Mouse (Mus musculus) gastrocnemius, postnatal 14 days (tissue): ENCODE data around the gene Ext2. TPM values are rescaled to one million over a fixed set of nuclear protein-coding genes. Genes with fewer than 3 reads are reported as not detected.

Experiments
- DNase-seq: peaks from one replicate; pipeline ENCODE4 v3.0.0; 2021; ENCODE audit warnings: mixed read lengths
- intact Hi-C: fragments of 180-260 bp; cut with DNase I; formaldehyde crosslinking; loops from one replicate; pipeline ENCODE4 v1.15.1; 2025; ENCODE audit warnings: low total_unique reads
- total RNA-seq, 2 experiments: library from RNA; stranded (reverse); gene quantifications; 2 replicates each; pipeline ENCODE4 v1.2.3; 2021

The Ext2 gene
- total RNA-seq, 2 experiments from 2014 or later, result 33.5 to 37.8 TPM

- intact Hi-C loops, result no loop called here
- DNase-seq, result no peak
Observed at GRCm38 (mm10) chr2:93747538-93748126, 74.7 kb downstream of the Ext2 start.

GRCm38 (mm10) chr2:93746620-93747019 lies 75.7 kb downstream of the Ext2 start:
- no peak for DNase-seq
- intact Hi-C loops, result no loop called here

DNA sequence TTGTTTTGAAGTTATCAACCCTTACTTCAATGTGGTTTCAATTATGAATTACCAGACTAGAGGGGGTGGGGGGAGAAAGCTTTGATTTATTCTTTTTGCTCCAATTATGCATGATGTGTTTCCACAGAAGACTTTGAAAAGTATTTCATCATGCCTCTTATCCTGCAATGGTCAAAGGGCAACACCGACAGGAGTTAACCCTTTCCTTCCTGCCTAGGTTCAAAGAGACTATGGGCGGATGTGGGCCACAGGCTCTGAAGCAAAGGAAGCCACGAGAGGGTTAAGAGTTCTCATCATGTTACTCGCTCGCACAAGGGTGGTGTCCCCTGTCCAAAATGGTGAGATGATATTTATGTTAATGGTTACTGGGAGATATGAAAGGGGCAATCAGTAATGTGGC lies 76.2 kb downstream of the Ext2 start:
- DNase-seq, result no peak
- intact Hi-C loops, result no loop called here

GRCm38 (mm10) chr2:93745741-93746140 lies 76.6 kb downstream of the Ext2 start:
- DNase-seq, result no peak
- intact Hi-C loops, result no loop called here

DNA sequence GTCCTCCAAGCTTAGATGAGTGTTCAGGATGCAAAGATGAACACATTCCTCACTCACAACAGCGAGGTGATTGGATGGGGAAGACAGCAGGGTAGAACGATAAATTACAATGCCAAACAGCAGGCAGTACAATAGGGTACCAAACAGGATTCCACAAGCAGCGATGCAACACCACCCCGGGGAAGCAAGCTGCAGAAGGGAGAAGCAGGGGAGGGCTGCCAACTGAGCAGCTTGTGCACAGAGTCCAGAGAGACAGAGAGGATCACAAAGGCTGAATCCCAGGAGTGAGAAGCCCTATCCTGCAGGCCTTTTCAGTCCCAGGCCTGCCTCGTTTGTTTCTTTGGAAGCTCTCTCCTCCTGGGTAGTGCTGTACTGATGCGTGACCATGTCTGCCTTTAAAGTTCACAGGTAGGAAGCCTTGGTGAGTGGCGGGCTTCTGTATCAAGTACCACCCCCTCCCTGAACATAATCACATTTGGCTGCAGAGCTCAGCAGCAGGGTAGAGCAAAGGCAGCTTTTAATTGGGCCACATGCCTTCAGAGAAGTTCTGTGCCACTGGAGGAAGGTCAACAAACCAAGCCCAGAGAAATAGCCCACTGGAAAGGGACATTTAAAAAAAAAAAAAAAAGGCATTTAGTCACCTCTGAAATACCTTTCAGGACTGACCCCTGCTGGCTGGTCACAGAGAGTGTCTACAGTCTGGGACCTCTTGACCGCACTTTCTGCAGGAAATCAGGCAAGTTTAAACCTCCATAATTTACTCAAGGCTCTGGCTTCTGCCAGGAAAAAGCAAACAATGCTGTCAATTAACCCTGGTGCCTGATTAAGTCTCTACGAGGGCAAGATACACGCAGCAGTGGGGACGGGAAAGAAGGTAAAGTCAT lies 77.8 kb downstream of the Ext2 start:
- DNase-seq, result no peak
- intact Hi-C loops, result no loop called here

GRCm38 (mm10) chr2:93741700-93742099 lies 80.7 kb downstream of the Ext2 start:
- intact Hi-C loops, result no loop called here
- no peak for DNase-seq

DNA sequence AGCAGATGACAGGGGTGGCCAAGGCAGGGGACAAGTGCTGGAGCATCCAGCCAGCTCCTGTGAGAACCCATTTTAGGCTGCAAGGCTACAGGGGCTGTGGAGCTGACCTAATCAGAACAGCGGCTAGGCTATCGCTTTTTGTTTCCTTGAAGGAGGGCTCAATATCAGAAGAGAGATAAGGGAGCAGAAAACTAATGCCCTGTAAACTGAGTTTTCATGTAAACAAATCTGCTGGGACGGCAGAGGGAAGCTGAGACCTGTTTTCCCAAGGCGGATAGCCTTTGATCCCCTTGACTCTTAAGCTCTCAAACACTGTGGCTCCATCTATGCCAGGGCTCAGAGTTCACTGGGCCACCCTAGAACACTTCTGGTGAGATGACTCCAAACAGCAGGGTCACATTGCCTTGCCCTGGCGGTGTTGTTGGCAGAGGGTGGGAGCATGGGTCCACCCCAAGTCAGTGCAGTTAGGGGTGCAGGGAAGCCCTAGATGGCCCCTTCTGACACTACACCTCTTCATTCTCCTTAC lies 83.3 kb downstream of the Ext2 start:
- no peak for DNase-seq
- intact Hi-C loops, result no loop called here

- DNase-seq, result no peak
- intact Hi-C loops, result no loop called here
Observed at GRCm38 (mm10) chr2:93737146-93737545, 85.2 kb downstream of the Ext2 start.

DNA sequence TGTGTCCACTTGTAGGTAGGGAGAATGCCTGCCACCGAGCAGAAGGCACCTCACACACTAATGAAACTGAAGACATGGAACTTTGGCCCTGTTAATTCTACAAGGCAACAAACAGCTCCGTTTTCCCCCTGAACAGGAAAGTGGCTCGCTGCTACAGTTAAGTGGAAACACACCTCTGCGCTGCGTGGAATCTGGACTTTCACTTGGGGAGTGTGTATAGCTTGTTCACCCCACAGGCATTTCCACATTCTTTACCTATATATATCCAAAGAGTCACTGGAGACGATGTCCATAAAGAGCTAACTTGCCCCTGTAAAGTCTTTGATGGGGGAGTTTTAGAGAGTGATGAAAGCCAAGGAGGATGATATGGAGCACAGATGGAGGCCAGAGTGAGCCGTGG lies 89.7 kb downstream of the Ext2 start:
- intact Hi-C loops, result no loop called here

DNA sequence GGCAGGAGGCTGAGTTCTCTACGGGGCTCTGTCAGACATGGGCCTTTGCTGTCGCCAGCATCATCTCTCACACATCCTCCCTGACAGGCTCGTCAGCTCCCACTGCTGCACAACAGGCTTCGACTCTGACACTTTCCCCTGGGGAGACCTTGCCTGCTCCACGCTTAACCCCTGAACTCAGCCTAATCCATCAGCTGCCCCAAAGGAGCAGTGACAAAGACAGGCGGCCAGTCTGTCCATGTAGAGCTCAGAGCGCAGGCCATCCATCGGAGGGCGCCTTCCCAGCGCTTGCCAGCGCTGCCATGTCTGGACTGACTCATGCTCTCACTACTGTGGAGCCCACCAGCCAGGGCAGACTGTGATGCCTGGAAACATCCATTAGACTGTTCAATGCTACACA lies 92.8 kb downstream of the Ext2 start:
- intact Hi-C loops, result no loop called here
- DNase-seq, result no peak

More for the DNA sequence above, 89.7 kb downstream of the Ext2 start:
- no peak for DNase-seq

GRCm38 (mm10) chr2:93723138-93723744 lies 99.1 kb downstream of the Ext2 start:
- DNase-seq, result no peak
- intact Hi-C loops, result no loop called here

DNA sequence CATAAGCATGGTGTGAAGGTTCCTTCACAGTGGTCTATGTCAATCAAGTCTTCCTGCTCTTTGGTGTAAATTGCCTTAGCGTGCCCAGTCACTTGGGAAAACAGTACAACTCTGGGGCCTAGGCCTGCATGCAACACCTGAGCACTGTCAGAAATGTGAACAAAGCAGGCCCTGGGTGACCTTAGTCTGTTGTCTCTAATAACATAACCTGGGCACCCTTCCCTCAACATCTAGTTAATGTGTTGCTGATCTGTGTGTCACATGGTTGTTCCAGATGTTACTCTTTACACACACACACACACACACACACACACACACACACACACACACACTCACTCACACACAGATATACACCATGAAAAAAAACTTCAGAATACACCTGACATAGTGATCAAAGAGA lies 101.4 kb downstream of the Ext2 start:
- DNase-seq, result no peak

GRCm38 (mm10) chr2:93719792-93720675 lies 102.3 kb downstream of the Ext2 start:
- peak; percentile 27 for DNase-seq

More for the DNA sequence above, 101.4 kb downstream of the Ext2 start:
- intact Hi-C loops, result no loop called here

GRCm38 (mm10) chr2:93713267-93713666 lies 109.1 kb downstream of the Ext2 start:
- intact Hi-C loops, result no loop called here
- no peak for DNase-seq

More at GRCm38 (mm10) chr2:93719792-93720675, 102.3 kb downstream of the Ext2 start:
- intact Hi-C loops, result no loop called here

DNA sequence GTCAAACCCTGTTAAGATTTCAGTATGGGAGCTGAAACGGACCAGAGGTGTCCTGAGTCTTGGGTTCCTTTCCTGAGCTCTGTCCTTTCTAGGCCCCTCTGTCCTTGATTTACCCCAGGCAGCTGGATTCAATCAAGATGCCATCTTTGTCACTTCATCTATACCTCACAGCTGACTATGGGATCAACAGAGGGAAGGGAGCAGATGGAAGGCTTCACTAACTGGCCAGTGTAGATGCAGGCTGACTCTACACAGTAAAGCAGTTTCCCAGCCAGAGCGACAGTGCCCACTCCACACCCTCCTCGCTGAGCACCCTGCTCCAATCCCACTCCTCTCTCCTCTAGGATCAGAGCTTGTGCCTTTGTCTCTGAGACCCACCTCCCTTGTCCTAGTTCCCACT lies 110.9 kb downstream of the Ext2 start:
- DNase-seq, result no peak
- intact Hi-C loops, result no loop called here

DNA sequence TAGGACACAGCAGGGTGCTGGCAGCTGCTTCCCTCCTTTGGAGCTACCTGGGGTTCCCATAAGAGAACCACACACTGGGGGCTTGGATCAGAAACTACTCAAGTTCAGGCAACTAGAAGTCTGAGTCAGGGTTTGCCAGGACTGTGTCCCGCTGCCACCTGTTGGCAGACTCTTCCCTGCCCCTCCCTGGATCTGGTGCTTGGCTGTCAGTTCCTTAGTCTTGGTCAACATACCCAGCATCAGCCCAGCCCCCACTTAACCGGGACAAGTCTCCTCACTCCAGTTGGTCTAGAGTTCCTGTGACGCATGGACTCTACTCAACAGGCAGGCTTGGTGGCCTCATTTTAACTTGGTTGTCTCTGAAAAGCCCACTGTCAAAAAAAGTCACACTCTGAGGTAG lies 112.7 kb downstream of the Ext2 start:
- intact Hi-C loops, result no loop called here
- DNase-seq, result no peak

DNA sequence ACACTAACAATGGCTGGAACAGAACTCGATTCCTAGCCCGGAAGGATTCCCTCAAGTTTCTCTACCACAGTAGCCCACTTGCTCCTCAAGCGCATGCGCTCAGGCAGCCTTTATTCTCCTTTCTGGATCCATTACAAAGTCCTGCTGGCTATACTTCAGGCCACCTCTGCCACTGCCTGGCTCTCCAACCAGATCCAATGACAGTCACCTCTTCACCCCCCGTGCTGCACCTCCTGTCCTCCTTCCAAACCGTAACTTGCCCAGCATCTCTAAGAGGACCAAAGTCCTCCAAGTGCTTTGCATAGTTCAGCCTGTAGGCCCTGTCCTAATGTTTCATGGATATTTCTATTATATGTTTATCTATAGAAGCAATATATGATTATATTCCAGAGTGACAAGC lies 113.1 kb downstream of the Ext2 start:
- DNase-seq, result no peak
- intact Hi-C loops, result no loop called here

- no peak for DNase-seq
- intact Hi-C loops, result no loop called here
Observed at GRCm38 (mm10) chr2:93706825-93707224, 115.5 kb downstream of the Ext2 start.

DNA sequence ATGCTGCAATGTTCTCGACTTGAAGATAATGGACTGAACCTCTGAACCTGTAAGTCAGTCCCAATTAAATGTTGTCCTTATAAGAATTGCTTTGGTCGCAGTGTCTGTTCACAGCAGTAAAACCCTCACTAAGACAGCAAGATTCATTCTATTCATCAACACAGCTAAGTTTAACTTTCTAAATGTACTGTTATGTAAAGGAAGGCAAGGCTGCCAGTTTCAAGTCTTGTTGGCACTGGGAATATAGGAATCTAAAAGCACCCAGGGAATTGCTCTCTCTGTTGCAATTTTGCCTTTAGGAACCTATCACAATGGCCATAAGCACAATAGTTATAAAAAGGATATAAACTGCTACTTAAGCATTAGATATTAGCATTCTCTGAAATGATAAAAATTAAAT lies 116.0 kb downstream of the Ext2 start:
- intact Hi-C loops, result no loop called here
- DNase-seq, result no peak

DNA sequence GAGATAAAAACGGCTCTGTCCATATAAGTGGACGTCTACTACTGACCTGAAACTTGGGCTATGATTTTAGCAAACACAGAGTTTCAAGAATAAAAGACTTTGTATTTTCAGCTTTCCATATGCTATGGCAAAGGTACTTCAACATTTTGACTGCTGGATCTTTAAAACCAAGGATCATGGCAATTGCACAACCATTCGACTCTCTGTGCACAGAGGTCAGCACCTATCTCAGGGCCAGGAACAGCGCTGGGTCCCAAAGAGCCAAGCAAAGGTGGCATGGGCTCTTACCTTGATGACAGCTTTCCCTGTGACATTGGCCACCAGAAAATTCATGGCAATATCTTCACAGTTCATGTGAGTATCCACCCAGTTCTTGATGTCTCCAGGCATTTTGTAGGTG lies 118.2 kb downstream of the Ext2 start:
- DNase-seq, result no peak
- intact Hi-C loops, result no loop called here
